Mouse (Mus musculus): Measurements from ENCODE around the gene Fam69a. TPM values are rescaled to one million over a fixed set of nuclear protein-coding genes. Genes with fewer than 3 reads are reported as not detected.
"Not testable (repeated sequence)": the region's sequence is repeated elsewhere in the genome, so short reads cannot be mapped to it uniquely, and the experiment has no call there.

Fam69a gene
- polyA plus RNA-seq (2015; fragmentation: Nextera tagmentation; extraction: Ambion mirVana) = 38.7 and 43.2 TPM in 2 replicates

- peak; percentile 93 for ATAC-seq
- H3K4me3 ChIP-seq (replicated peaks; ENCODE audit: low read length) = peak within 1 kb of the TSS; percentile 60
- peaks cover 9% of the 10 kb centered on the region for H3K4me1 ChIP-seq (replicated peaks; ENCODE audit: control insufficient read depth, insufficient read depth, low read length)
- peak within 1 kb of the TSS; percentile 90 for H3K27ac ChIP-seq (ENCODE audit: low read length)
- H3K4me2 ChIP-seq (ENCODE audit: low read length) = peak within 1 kb of the TSS; percentile 68
- H3K9ac ChIP-seq (replicated peaks; ENCODE audit: low read depth, low read length) = peak within 1 kb of the TSS; percentile 73
- under 1% methylated on average over 72 of the region's 91 CpGs for WGBS
- no peaks in the 10 kb centered on the region for H3K9me3 ChIP-seq (ENCODE audit: control insufficient read depth, low read length)
- no peaks in the 10 kb centered on the region for H3K27me3 ChIP-seq (replicated peaks; ENCODE audit: control insufficient read depth, insufficient read depth, low read length)
- no peaks in the 10 kb centered on the region for H3K36me3 ChIP-seq (ENCODE audit: control insufficient read depth, insufficient read depth)
Measured at GRCm38 (mm10) chr5:107986967-107987834, at the start of gene Fam69a. TSS of gene Fam69a (minus strand) at chr5:107987085.

- H3K9me3 ChIP-seq (ENCODE audit: control insufficient read depth, low read length) = no peaks in the 10 kb centered on the region
- no peaks in the 10 kb centered on the region for H3K36me3 ChIP-seq (ENCODE audit: control insufficient read depth, insufficient read depth)
- H3K4me1 ChIP-seq (replicated peaks; ENCODE audit: control insufficient read depth, insufficient read depth, low read length) = peaks cover 8% of the 10 kb centered on the region
- ATAC-seq = peak; percentile 84
- H3K9ac ChIP-seq (replicated peaks; ENCODE audit: low read depth, low read length) = no peak overlapping the region; the same call in 1 of the 2 replicates
- WGBS = 15% methylated on average over 2 of the region's 2 CpGs
- peak overlapping the region; percentile 51 for H3K27ac ChIP-seq (ENCODE audit: low read length)
- H3K4me2 ChIP-seq (ENCODE audit: low read length) = no peak overlapping the region
- no peaks in the 10 kb centered on the region for H3K27me3 ChIP-seq (replicated peaks; ENCODE audit: control insufficient read depth, insufficient read depth, low read length)
- no peak overlapping the region for H3K4me3 ChIP-seq (replicated peaks; ENCODE audit: low read length)
Measured at GRCm38 (mm10) chr5:108035523-108035922, 48.6 kb upstream of the Fam69a start.

- no peak overlapping the region for H3K4me3 ChIP-seq (replicated peaks; ENCODE audit: low read length)
- H3K27ac ChIP-seq (ENCODE audit: low read length) = no peak overlapping the region
- no peaks in the 10 kb centered on the region for H3K36me3 ChIP-seq (ENCODE audit: control insufficient read depth, insufficient read depth)
- no peaks in the 10 kb centered on the region for H3K27me3 ChIP-seq (replicated peaks; ENCODE audit: control insufficient read depth, insufficient read depth, low read length)
- H3K9me3 ChIP-seq (ENCODE audit: control insufficient read depth, low read length) = no peaks in the 10 kb centered on the region
- no peak; the same call in 1 of the 2 replicates for ATAC-seq
- H3K4me1 ChIP-seq (replicated peaks; ENCODE audit: control insufficient read depth, insufficient read depth, low read length) = peaks cover 8% of the 10 kb centered on the region
- H3K4me2 ChIP-seq (ENCODE audit: low read length) = no peak overlapping the region
- WGBS = 40% methylated on average over 3 of the region's 4 CpGs
- H3K9ac ChIP-seq (replicated peaks; ENCODE audit: low read depth, low read length) = no peak overlapping the region
Measured at GRCm38 (mm10) chr5:108034194-108034593, 47.3 kb upstream of the Fam69a start.

GRCm38 (mm10) chr5:108031267-108031666 lies 44.4 kb upstream of the Fam69a start:
- Histone ChIP-seq H3K27me3 (replicated peaks; ENCODE audit: control insufficient read depth, insufficient read depth, low read length) (no peaks in the 10 kb centered on the region), H3K4me3 (replicated peaks; ENCODE audit: low read length) (no peak overlapping the region), H3K9me3 (ENCODE audit: control insufficient read depth, low read length) (no peaks in the 10 kb centered on the region), H3K4me1 (replicated peaks; ENCODE audit: control insufficient read depth, insufficient read depth, low read length) (peaks cover 8% of the 10 kb centered on the region), H3K27ac (ENCODE audit: low read length) (no peak overlapping the region), H3K4me2 (ENCODE audit: low read length) (no peak overlapping the region), H3K9ac (replicated peaks; ENCODE audit: low read depth, low read length) (no peak overlapping the region), H3K36me3 (ENCODE audit: control insufficient read depth, insufficient read depth) (no peaks in the 10 kb centered on the region)
- ATAC-seq = no peak
- WGBS = 97% methylated on average over 4 of the region's 4 CpGs

GRCm38 (mm10) chr5:108029968-108030367 lies 43.1 kb upstream of the Fam69a start:
- Histone ChIP-seq H3K4me3 (replicated peaks; ENCODE audit: low read length) (no peak overlapping the region), H3K9ac (replicated peaks; ENCODE audit: low read depth, low read length) (no peak overlapping the region), H3K4me2 (ENCODE audit: low read length) (no peak overlapping the region), H3K36me3 (ENCODE audit: control insufficient read depth, insufficient read depth) (no peaks in the 10 kb centered on the region), H3K4me1 (replicated peaks; ENCODE audit: control insufficient read depth, insufficient read depth, low read length) (peaks cover under 1% of the 10 kb centered on the region), H3K9me3 (ENCODE audit: control insufficient read depth, low read length) (no peaks in the 10 kb centered on the region), H3K27me3 (replicated peaks; ENCODE audit: control insufficient read depth, insufficient read depth, low read length) (no peaks in the 10 kb centered on the region), H3K27ac (ENCODE audit: low read length) (no peak overlapping the region)
- no peak for ATAC-seq
- 80% methylated on average over 2 of the region's 2 CpGs for WGBS

- H3K27me3 ChIP-seq (replicated peaks; ENCODE audit: control insufficient read depth, insufficient read depth, low read length); ATAC-seq; H3K4me3 ChIP-seq (replicated peaks; ENCODE audit: low read length); H3K4me2 ChIP-seq (ENCODE audit: low read length); H3K9ac ChIP-seq (replicated peaks; ENCODE audit: low read depth, low read length); H3K27ac ChIP-seq (ENCODE audit: low read length); H3K36me3 ChIP-seq (ENCODE audit: control insufficient read depth, insufficient read depth); H3K9me3 ChIP-seq (ENCODE audit: control insufficient read depth, low read length); H3K4me1 ChIP-seq (replicated peaks; ENCODE audit: control insufficient read depth, insufficient read depth, low read length): not testable (repeated sequence)
- whole genome bisulfite sequencing = 91% methylated on average over 7 of the region's 7 CpGs
Measured at GRCm38 (mm10) chr5:108028797-108029536, 42.1 kb upstream of the Fam69a start.

- Histone ChIP-seq H3K4me1 (replicated peaks; ENCODE audit: control insufficient read depth, insufficient read depth, low read length) (no peaks in the 10 kb centered on the region), H3K9me3 (ENCODE audit: control insufficient read depth, low read length) (no peaks in the 10 kb centered on the region), H3K27me3 (replicated peaks; ENCODE audit: control insufficient read depth, insufficient read depth, low read length) (no peaks in the 10 kb centered on the region), H3K4me2 (ENCODE audit: low read length) (no peak overlapping the region), H3K9ac (replicated peaks; ENCODE audit: low read depth, low read length) (no peak overlapping the region), H3K27ac (ENCODE audit: low read length) (no peak overlapping the region), H3K4me3 (replicated peaks; ENCODE audit: low read length) (no peak overlapping the region), H3K36me3 (ENCODE audit: control insufficient read depth, insufficient read depth) (no peaks in the 10 kb centered on the region)
- ATAC-seq = no peak
- 92% methylated on average over 4 of the region's 4 CpGs for WGBS
Measured at GRCm38 (mm10) chr5:108028230-108028629, 41.3 kb upstream of the Fam69a start.

GRCm38 (mm10) chr5:108021346-108021745 lies 34.5 kb upstream of the Fam69a start:
- Histone ChIP-seq H3K9me3 (ENCODE audit: control insufficient read depth, low read length) (no peaks in the 10 kb centered on the region), H3K36me3 (ENCODE audit: control insufficient read depth, insufficient read depth) (no peaks in the 10 kb centered on the region), H3K27ac (ENCODE audit: low read length) (no peak overlapping the region), H3K27me3 (replicated peaks; ENCODE audit: control insufficient read depth, insufficient read depth, low read length) (no peaks in the 10 kb centered on the region), H3K9ac (replicated peaks; ENCODE audit: low read depth, low read length) (no peak overlapping the region), H3K4me2 (ENCODE audit: low read length) (no peak overlapping the region), H3K4me1 (replicated peaks; ENCODE audit: control insufficient read depth, insufficient read depth, low read length) (no peaks in the 10 kb centered on the region), H3K4me3 (replicated peaks; ENCODE audit: low read length) (no peak overlapping the region)
- WGBS = 80% methylated on average over 3 of the region's 3 CpGs
- ATAC-seq = no peak

GRCm38 (mm10) chr5:108019367-108019766 lies 32.5 kb upstream of the Fam69a start:
- H3K4me1 ChIP-seq (replicated peaks; ENCODE audit: control insufficient read depth, insufficient read depth, low read length) = no peaks in the 10 kb centered on the region
- no peak overlapping the region for H3K4me2 ChIP-seq (ENCODE audit: low read length)
- 23% methylated on average over 2 of the region's 2 CpGs for WGBS
- H3K36me3 ChIP-seq (ENCODE audit: control insufficient read depth, insufficient read depth) = no peaks in the 10 kb centered on the region
- no peaks in the 10 kb centered on the region for H3K27me3 ChIP-seq (replicated peaks; ENCODE audit: control insufficient read depth, insufficient read depth, low read length)
- H3K27ac ChIP-seq (ENCODE audit: low read length) = no peak overlapping the region
- H3K9ac ChIP-seq (replicated peaks; ENCODE audit: low read depth, low read length) = no peak overlapping the region
- H3K9me3 ChIP-seq (ENCODE audit: control insufficient read depth, low read length) = no peaks in the 10 kb centered on the region
- no peak for ATAC-seq
- H3K4me3 ChIP-seq (replicated peaks; ENCODE audit: low read length) = no peak overlapping the region
